Mouse (Mus musculus): ENCODE measurements at regions not wholly inside any gene's neighbourhood (a gene's known extent, or its start where the extent isn't known, plus 50 kb on each side); places are given as distances from the start of the nearest gene placed in this dataset.
"Not testable (repeated sequence)": the region's sequence is repeated elsewhere in the genome, so short reads cannot be mapped to it uniquely, and the experiment has no call there.

- no peak for DNase-seq (ENCODE audit: low spot score)
Observed at GRCm38 (mm10) chr3:6427905-6428304, 192.3 kb downstream of the 1700008P02Rik start.

DNA sequence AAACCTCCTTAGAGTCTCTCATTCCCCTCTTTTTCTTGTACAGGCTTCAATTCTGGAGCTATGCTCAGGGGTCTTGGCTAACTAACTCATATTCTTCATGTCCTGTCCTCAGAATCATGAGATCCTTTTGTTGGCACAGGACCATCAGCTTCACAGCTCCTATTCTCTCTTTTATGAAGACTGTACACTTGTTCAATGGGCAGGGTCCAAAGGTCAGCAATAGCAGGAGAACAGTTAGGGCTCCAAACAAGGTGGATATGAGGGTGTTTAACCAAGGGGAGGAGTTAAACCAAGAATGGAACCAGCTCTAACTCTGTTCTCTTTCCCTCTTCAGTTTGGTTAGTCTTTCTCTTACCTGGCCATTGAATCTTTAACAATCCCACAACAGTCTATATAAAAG, 219.4 kb downstream of the 1700008P02Rik start:
- no peak for DNase-seq (ENCODE audit: low spot score)

DNA sequence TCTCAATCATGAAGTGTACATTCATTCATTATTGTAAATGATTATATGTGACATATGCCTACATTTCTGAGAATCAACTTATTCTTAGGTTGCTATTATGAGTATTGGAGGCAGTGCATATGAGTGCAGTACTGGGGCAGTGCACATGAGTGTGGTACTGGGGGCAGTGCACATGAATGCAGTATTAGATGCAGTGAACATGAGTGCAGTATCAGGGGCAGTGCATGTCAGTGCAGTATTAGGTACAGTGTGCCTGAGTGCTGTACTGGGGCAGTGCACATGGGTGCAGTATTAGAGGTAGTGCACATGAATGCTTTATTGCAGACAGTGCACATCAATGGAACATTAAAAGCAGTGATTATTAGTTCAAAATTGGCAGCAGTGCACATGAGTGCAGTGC, 234.6 kb downstream of the 1700008P02Rik start:
- DNase-seq (ENCODE audit: low spot score): no peak

- no peak for DNase-seq (ENCODE audit: low spot score)
Observed at GRCm38 (mm10) chr3:6382896-6383295, 237.3 kb downstream of the 1700008P02Rik start.

DNA sequence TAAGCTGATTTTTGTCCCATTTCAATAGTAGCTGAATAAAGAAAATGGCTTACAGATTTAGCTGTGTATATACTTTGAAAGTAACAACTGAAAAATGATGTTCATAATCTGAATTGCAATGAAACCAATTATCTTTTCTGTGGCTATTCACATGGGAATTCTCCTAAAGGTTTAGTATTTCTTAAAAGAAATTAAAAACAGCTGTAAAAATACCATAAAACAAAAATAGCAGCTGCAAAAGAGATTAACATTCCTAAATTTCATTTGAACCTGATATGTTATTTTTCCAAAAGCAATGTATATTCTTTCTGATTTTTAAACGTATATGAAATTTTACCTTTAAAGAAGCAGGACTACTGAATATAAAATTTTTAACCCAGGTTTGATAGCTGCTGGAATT, 237.9 kb downstream of the 1700008P02Rik start:
- DNase-seq (ENCODE audit: low spot score): no peak

DNA sequence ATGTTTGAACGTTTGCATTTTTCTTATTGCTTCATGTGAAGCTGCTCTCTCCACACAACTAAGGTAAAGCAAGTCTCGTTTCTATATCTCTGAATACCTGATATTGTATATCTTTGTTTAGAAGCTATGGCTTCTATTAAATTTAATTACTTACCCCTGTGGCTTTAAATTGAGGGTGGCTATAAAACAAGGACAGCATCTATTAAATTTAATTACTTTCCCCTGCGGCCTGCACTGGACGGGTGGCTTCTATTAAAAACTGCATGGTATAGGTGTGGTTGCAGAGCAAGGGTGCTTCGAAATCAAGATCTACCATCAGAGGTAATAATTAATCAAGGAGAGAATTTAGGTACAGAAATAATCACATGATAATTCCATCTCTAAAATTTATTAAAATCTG, 238.5 kb downstream of the 1700008P02Rik start:
- DNase-seq (ENCODE audit: low spot score): no peak

DNA sequence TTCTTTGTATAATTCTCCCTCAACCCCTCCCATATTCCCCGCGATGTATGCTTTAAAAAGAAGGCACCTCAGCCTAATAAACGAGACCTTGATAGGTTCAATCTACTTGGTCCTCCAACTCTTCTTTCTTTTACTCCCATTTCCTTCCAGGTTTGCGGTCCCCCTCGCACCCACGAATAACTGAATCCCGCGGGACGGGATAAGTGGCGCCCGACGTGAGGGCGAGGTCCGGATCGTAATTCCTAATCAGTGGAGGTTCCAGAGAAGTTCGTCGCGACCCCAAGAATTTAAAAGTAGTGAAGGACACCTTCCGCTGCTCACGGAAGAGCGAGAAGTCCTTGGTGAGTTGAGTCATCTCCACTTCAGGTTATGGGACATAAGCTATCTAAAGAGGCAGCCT, 281.2 kb downstream of the 1700008P02Rik start:
- DNase-seq (ENCODE audit: low spot score): not testable (repeated sequence)

GRCm38 (mm10) chr3:6320818-6321504, 299.3 kb downstream of the 1700008P02Rik start:
- DNase-seq (ENCODE audit: low spot score): peak; percentile 15

DNA sequence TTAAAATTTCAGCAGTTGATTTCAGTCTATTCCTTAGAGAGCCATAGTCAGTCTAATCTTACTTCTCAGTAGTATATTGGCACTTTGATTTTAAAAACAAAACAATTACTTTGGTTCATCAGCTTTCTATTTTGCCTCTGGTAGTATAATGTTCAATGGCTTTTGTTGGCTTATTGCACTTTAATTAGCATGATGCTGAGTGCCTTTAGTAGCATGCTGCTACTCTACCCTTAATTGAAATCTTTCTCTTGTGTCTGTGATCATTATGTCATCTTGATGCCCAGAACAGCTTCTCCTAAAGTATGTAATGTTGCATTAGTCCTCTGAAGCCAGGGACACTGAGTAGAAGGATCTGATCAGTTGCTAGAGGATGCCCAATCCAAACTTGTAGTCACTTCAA, 330.7 kb downstream of the 1700008P02Rik start:
- no peak for DNase-seq (ENCODE audit: low spot score)

DNA sequence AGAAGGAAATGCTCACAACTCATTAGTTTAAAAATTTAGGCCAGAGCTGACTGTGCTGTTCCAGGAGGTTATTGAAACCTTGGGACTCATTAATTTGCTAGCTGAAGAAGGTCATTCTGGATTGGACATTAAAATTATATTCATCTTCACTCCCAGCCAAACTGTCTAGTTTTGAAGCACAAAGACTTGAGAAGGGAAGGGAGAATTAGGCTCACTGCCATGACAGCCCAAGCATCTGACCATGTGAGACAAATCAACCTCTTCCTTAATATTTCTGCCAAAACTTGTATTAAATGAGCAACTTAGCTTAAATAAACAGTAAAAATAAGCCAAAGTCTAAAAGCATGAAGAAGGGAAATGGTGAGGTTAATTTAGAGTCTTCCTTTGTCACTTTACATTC, 339.6 kb downstream of the 1700008P02Rik start:
- DNase-seq (ENCODE audit: low spot score): no peak
